Mouse (Mus musculus): ENCODE measurements around the gene Enthd1.

- no peak for TF ChIP-seq CTCF (IDR thresholded peaks at IDR 0.05; ENCODE audit: control insufficient read depth, insufficient read depth, low read length)
- TF ChIP-seq POLR2A (IDR thresholded peaks at IDR 0.05; ENCODE audit: borderline replicate concordance, control insufficient read depth, low read depth, low read length): no peak
These were observed 31.7 kb downstream of the Enthd1 start for GRCm38 (mm10) chr15:80533274-80533673.

Data from bone marrow, adult 2 months (tissue).